Mouse (Mus musculus): Measurements from ENCODE around the gene Sox14. TPM values are rescaled to one million over a fixed set of nuclear protein-coding genes. Genes with fewer than 3 reads are reported as not detected.
A peak's percentile ranks its signal among the peaks of the same experiment; 100 is the strongest.

Gene Sox14
- polyA plus RNA-seq, 1 experiment from 2014 or later: 4.9 TPM

GRCm38 (mm10) chr9:99870780-99871555 is 5.0 kb downstream of the Sox14 start:
- ATAC-seq (replicated peaks): no peak
- Histone ChIP-seq H3K4me2 (replicated peaks) (no peak overlapping the region), H3K9me3 (no peaks in the 10 kb centered on the region), H3K9ac (replicated peaks) (no peak overlapping the region), H3K36me3 (no peaks in the 10 kb centered on the region), H3K4me1 (peaks cover 57% of the 10 kb centered on the region), H3K27me3 (peaks cover 89% of the 10 kb centered on the region), H3K4me3 (no peak overlapping the region), H3K27ac (replicated peaks) (no peak overlapping the region)
- 1% methylated on average over 37 of the region's 37 CpGs for WGBS

- under 1% methylated on average over 34 of the region's 34 CpGs for WGBS
- H3K9me3 ChIP-seq: no peaks in the 10 kb centered on the region
- peaks cover 49% of the 10 kb centered on the region for H3K4me1 ChIP-seq
- peaks cover 89% of the 10 kb centered on the region for H3K27me3 ChIP-seq
- H3K4me3 ChIP-seq: no peak overlapping the region
- ATAC-seq (replicated peaks): no peak
- no peak overlapping the region for H3K4me2 ChIP-seq (replicated peaks)
- H3K27ac ChIP-seq (replicated peaks): no peak overlapping the region
- H3K36me3 ChIP-seq: no peaks in the 10 kb centered on the region
- H3K9ac ChIP-seq (replicated peaks): no peak overlapping the region
Observed at GRCm38 (mm10) chr9:99869936-99870779, 5.8 kb downstream of the Sox14 start.

GRCm38 (mm10) chr9:99869275-99869674 is 6.7 kb downstream of the Sox14 start:
- H3K4me1 ChIP-seq: peaks cover 44% of the 10 kb centered on the region
- no peak overlapping the region for H3K27ac ChIP-seq (replicated peaks)
- H3K9ac ChIP-seq (replicated peaks): no peak overlapping the region

DNA sequence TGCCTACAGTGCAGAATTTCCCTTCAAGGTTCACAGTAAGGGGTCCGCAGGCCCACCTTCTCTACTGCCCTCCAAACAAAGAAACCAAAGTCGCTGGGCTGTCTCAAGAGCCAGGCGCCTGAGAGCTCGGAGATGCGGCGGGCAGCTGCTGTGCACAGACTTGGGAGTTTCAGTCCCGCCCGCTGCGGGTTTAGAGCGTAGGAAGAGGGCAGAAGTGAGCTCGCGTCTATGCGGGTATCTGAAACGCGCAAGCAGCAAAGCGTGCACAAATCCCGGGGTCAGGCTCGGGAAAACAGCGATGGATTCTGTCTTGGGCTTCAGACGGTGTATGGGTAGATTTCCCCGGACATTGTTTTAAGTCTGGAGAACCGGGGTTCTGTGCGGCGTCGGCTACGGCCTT is 7.4 kb downstream of the Sox14 start:
- H3K27ac ChIP-seq (replicated peaks): no peak overlapping the region
- no peaks in the 10 kb centered on the region for H3K9me3 ChIP-seq
- H3K4me1 ChIP-seq: peaks cover 44% of the 10 kb centered on the region
- peak overlapping the region; percentile 41 for H3K4me2 ChIP-seq (replicated peaks)
- peak; percentile 51; the same call in 1 of the 2 replicates for ATAC-seq (replicated peaks)
- peaks cover 82% of the 10 kb centered on the region for H3K27me3 ChIP-seq
- H3K36me3 ChIP-seq: no peaks in the 10 kb centered on the region
- H3K9ac ChIP-seq (replicated peaks): no peak overlapping the region; the same call in 1 of the 2 replicates
- under 1% methylated on average over 26 of the region's 26 CpGs for WGBS
- peak overlapping the region; percentile 24 for H3K4me3 ChIP-seq

More at GRCm38 (mm10) chr9:99869275-99869674, 6.7 kb downstream of the Sox14 start:
- H3K27me3 ChIP-seq: peaks cover 87% of the 10 kb centered on the region
- ATAC-seq (replicated peaks): peak; percentile 44; the same call in 1 of the 2 replicates
- peak overlapping the region; percentile 24 for H3K4me3 ChIP-seq
- H3K36me3 ChIP-seq: no peaks in the 10 kb centered on the region
- no peaks in the 10 kb centered on the region for H3K9me3 ChIP-seq
- H3K4me2 ChIP-seq (replicated peaks): peak overlapping the region; percentile 41
- WGBS: under 1% methylated on average over 29 of the region's 29 CpGs

- H3K9me3 ChIP-seq: no peaks in the 10 kb centered on the region
- H3K27ac ChIP-seq (replicated peaks): no peak overlapping the region
- H3K4me3 ChIP-seq: no peak overlapping the region
- no peak overlapping the region for H3K4me2 ChIP-seq (replicated peaks)
- no peaks in the 10 kb centered on the region for H3K36me3 ChIP-seq
- peaks cover 80% of the 10 kb centered on the region for H3K27me3 ChIP-seq
- WGBS: under 1% methylated on average over 11 of the region's 11 CpGs
- H3K9ac ChIP-seq (replicated peaks): no peak overlapping the region
- ATAC-seq (replicated peaks): no peak
- peaks cover 43% of the 10 kb centered on the region for H3K4me1 ChIP-seq
Observed at GRCm38 (mm10) chr9:99868054-99868453, 7.9 kb downstream of the Sox14 start.

DNA sequence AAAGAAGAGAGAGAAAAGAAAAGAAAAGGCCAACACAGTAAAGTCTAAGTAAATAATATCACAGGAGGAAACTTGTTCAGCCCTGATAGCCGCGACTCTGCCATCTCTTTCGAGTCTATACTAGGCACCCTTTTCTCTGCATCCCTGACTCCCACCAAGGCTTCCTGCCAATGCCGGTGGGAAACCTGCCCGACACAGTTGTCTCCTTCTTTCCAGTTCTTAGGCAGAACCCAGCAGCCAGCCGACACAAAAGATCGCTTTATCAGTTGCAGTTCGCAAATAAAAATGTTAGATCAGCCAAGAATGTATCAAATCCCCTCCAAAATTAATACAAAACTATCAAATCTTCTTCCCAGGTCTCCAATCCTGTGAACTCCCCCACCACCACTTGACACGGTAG is 13.0 kb downstream of the Sox14 start:
- H3K36me3 ChIP-seq: no peaks in the 10 kb centered on the region

DNA sequence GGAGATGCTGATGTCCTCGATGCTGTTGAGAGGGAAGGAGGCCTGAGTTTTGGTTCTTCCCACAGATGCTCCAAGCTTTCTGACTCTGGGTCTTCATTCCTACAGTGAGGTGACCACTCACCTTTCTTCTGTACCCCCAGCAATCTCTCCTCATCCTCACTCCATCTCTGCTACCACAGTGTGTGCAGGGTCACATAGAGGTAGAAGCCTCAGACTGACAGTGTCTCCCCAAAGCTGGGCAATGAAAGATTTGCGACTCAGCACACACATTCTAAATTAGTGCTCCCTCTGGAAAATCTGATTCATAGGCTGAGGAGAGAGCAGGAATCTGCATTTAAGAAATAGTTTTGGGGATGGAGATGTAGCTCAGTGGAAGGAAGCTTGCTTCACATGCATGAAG is 21.5 kb downstream of the Sox14 start:
- peaks cover 13% of the 10 kb centered on the region for H3K27me3 ChIP-seq
- WGBS: 90% methylated on average over 2 of the region's 2 CpGs
- no peak overlapping the region for H3K9ac ChIP-seq (replicated peaks)
- no peak overlapping the region for H3K27ac ChIP-seq (replicated peaks)
- no peaks in the 10 kb centered on the region for H3K36me3 ChIP-seq
- ATAC-seq (replicated peaks): no peak
- H3K4me1 ChIP-seq: peaks cover 4% of the 10 kb centered on the region; the same call in 1 of the 2 replicates
- no peak overlapping the region for H3K4me2 ChIP-seq (replicated peaks)
- H3K9me3 ChIP-seq: no peaks in the 10 kb centered on the region
- no peak overlapping the region for H3K4me3 ChIP-seq

More for the DNA sequence above, 13.0 kb downstream of the Sox14 start:
- 89% methylated on average over 9 of the region's 9 CpGs for WGBS
- no peak overlapping the region for H3K27ac ChIP-seq (replicated peaks)
- no peak overlapping the region for H3K4me3 ChIP-seq
- no peaks in the 10 kb centered on the region for H3K4me1 ChIP-seq
- no peak overlapping the region for H3K9ac ChIP-seq (replicated peaks)
- H3K9me3 ChIP-seq: no peaks in the 10 kb centered on the region
- no peak overlapping the region for H3K4me2 ChIP-seq (replicated peaks)
- H3K27me3 ChIP-seq: peaks cover 45% of the 10 kb centered on the region
- no peak for ATAC-seq (replicated peaks)

GRCm38 (mm10) chr9:99853356-99853755 is 22.6 kb downstream of the Sox14 start:
- no peak for ATAC-seq (replicated peaks)
- Histone ChIP-seq H3K4me3 (no peak overlapping the region), H3K4me1 (peaks cover 4% of the 10 kb centered on the region; the same call in 1 of the 2 replicates), H3K27me3 (peaks cover 12% of the 10 kb centered on the region), H3K9me3 (no peaks in the 10 kb centered on the region), H3K4me2 (replicated peaks) (no peak overlapping the region), H3K27ac (replicated peaks) (no peak overlapping the region), H3K9ac (replicated peaks) (no peak overlapping the region), H3K36me3 (no peaks in the 10 kb centered on the region)
- WGBS: 28% methylated on average over 11 of the region's 11 CpGs

DNA sequence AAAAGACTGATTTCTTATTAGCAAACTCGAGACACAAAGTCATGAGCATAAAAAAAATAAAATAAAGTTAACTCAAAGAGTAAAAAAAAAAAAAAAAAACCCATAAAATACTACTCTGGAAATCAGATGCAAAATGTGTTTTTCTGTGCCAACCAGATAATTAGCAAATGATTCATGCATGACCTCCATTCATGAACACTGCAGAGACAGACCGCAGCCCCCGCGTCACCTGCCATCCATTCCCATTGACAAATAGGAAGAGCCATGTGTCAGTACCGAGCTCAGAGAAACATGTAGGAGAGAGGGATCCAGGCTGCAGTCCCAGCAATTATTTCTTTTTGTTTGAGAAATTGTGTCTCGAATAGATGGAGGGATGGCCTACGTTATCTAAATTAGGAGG is 25.6 kb downstream of the Sox14 start:
- Histone ChIP-seq H3K4me2 (replicated peaks) (no peak overlapping the region), H3K4me3 (no peak overlapping the region), H3K36me3 (no peaks in the 10 kb centered on the region), H3K9ac (replicated peaks) (no peak overlapping the region), H3K9me3 (no peaks in the 10 kb centered on the region), H3K4me1 (peaks cover 4% of the 10 kb centered on the region; the same call in 1 of the 2 replicates), H3K27me3 (peaks cover 12% of the 10 kb centered on the region), H3K27ac (replicated peaks) (no peak overlapping the region)
- WGBS: 52% methylated on average over 7 of the region's 7 CpGs
- no peak for ATAC-seq (replicated peaks)

GRCm38 (mm10) chr9:99848327-99848726 is 27.6 kb downstream of the Sox14 start:
- ATAC-seq (replicated peaks): no peak
- H3K4me2 ChIP-seq (replicated peaks): no peak overlapping the region
- WGBS: 19% methylated on average over 8 of the region's 8 CpGs

DNA sequence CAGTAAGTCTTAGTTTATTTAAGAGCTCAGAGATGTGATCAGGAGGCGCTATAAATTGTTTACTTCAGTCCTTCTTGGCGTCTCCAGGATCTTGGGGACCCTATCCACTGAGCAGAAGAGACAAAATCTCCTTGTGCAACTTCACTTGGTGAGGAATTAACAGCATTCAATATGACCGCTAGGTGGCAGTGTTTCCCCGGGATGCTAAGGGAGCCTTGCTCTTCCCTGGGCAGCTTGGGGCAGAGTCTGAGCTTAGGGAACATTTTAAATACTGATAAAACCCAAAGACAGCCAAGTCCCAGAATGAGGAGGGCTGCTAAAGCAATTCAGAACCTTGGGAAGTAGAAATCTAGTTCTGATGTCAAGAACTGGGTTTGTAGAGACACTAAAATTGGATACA is 29.1 kb downstream of the Sox14 start:
- no peaks in the 10 kb centered on the region for H3K36me3 ChIP-seq
- no peaks in the 10 kb centered on the region for H3K9me3 ChIP-seq
- peaks cover 4% of the 10 kb centered on the region; the same call in 1 of the 2 replicates for H3K4me1 ChIP-seq
- no peak; the same call in 1 of the 2 replicates for ATAC-seq (replicated peaks)
- WGBS: 2% methylated on average over 4 of the region's 4 CpGs
- H3K27me3 ChIP-seq: peaks cover 8% of the 10 kb centered on the region
- H3K9ac ChIP-seq (replicated peaks): no peak overlapping the region
- H3K4me2 ChIP-seq (replicated peaks): no peak overlapping the region
- H3K27ac ChIP-seq (replicated peaks): no peak overlapping the region
- no peak overlapping the region for H3K4me3 ChIP-seq

More at GRCm38 (mm10) chr9:99848327-99848726, 27.6 kb downstream of the Sox14 start:
- H3K9ac ChIP-seq (replicated peaks): no peak overlapping the region
- H3K27me3 ChIP-seq: peaks cover 8% of the 10 kb centered on the region
- H3K36me3 ChIP-seq: no peaks in the 10 kb centered on the region
- no peak overlapping the region for H3K4me3 ChIP-seq
- no peak overlapping the region for H3K27ac ChIP-seq (replicated peaks)
- no peaks in the 10 kb centered on the region for H3K9me3 ChIP-seq
- peaks cover 4% of the 10 kb centered on the region; the same call in 1 of the 2 replicates for H3K4me1 ChIP-seq

GRCm38 (mm10) chr9:99839367-99839766 is 36.6 kb downstream of the Sox14 start:
- peaks cover 11% of the 10 kb centered on the region for H3K4me1 ChIP-seq
- no peak overlapping the region for H3K27ac ChIP-seq (replicated peaks)
- no peaks in the 10 kb centered on the region for H3K36me3 ChIP-seq
- ATAC-seq (replicated peaks): no peak
- no peaks in the 10 kb centered on the region for H3K27me3 ChIP-seq
- H3K9ac ChIP-seq (replicated peaks): no peak overlapping the region
- WGBS: 91% methylated on average over 3 of the region's 3 CpGs
- H3K4me3 ChIP-seq: no peak overlapping the region
- H3K9me3 ChIP-seq: no peaks in the 10 kb centered on the region
- H3K4me2 ChIP-seq (replicated peaks): no peak overlapping the region

Data from forebrain, embryonic 15.5 days (tissue).